ENCODE assay signal across 27 mouse cellular contexts in genomic region chr2:26633953-26634530, GRCm38 (mm10). TPM values are rescaled to one million over a fixed set of nuclear protein-coding genes. Genes with fewer than 3 reads are reported as not detected.
DNase-seq lines count a peak whose midpoint lies in the region; ATAC-seq and TF ChIP-seq lines count a peak whose summit lies in the region.
"Had no signal": no experiment of that assay in that cellular context is flagged by ENCODE, and none has a peak within 500 bp of the region (broad histone marks: within the 10 kb centered on the region; RNA-seq: fewer than 3 reads in every experiment).

No protein-coding gene starts in this region.

- no peak overlapping the region for H3K27ac ChIP-seq in liver, embryonic 13.5 days
- no peak overlapping the region for H3K27ac ChIP-seq in liver, embryonic 12.5 days
- no peak overlapping the region for H3K27ac ChIP-seq in MEL (ENCODE audit: control insufficient read depth, low read depth, low read length)
- H3K27ac ChIP-seq in midbrain, embryonic 14.5 days (replicated peaks; ENCODE audit: low read depth, low read length) = no peak overlapping the region
- no peak overlapping the region for H3K27ac ChIP-seq in cerebellum, adult 2 months (ENCODE audit: insufficient read depth, low read length)
- H3K27ac ChIP-seq: embryonic facial prominence, embryonic 12.5 days; limb, embryonic 15.5 days; neural tube, embryonic 12.5 days had no signal

- no peak for TF ChIP-seq EP300 in MEL (IDR thresholded peaks at IDR 0.05; ENCODE audit: low read depth in 1 of 2, low read length in 2 of 2)

- H3K27me3 ChIP-seq in liver, embryonic 13.5 days = peaks cover 10% of the 10 kb centered on the region
- peaks cover 12% of the 10 kb centered on the region for H3K27me3 ChIP-seq in liver, embryonic 12.5 days (replicated peaks)
- no peaks in the 10 kb centered on the region for H3K27me3 ChIP-seq in MEL (ENCODE audit: control insufficient read depth in 1 of 2, insufficient read depth in 2 of 2, low read length in 2 of 2)
- no peaks in the 10 kb centered on the region for H3K27me3 ChIP-seq in midbrain, embryonic 14.5 days (ENCODE audit: control insufficient read depth, insufficient read depth, low read length)
- H3K27me3 ChIP-seq in cerebellum, adult 2 months (ENCODE audit: control insufficient read depth, insufficient read depth, low read length) = no peaks in the 10 kb centered on the region
- H3K27me3 ChIP-seq: embryonic facial prominence, embryonic 12.5 days; heart, embryonic 12.5 days; limb, embryonic 15.5 days; neural tube, embryonic 12.5 days had no signal

- H3K9ac ChIP-seq in liver, embryonic 13.5 days = no peak overlapping the region
- H3K9ac ChIP-seq in liver, embryonic 12.5 days = no peak overlapping the region
- H3K9ac ChIP-seq in MEL (ENCODE audit: control insufficient read depth, low read depth, low read length, poor library complexity, severe bottlenecking) = no peak overlapping the region
- 0 out of 2 replicates have a peak overlapping the region, but pooled peaks have one; percentile 0 for H3K9ac ChIP-seq in midbrain, embryonic 14.5 days (replicated peaks; ENCODE audit: low read length)
- H3K9ac ChIP-seq: embryonic facial prominence, embryonic 12.5 days; heart, embryonic 12.5 days; limb, embryonic 15.5 days; neural tube, embryonic 12.5 days had no signal

- no peak for TF ChIP-seq CTCF in MEL (IDR thresholded peaks at IDR 0.05 in 2 of 3, conservative IDR thresholded peaks at IDR 0.05 in 1 of 3; ENCODE audit: control insufficient read depth in 1 of 3, insufficient read depth in 1 of 3, low read depth in 2 of 3, low read length in 3 of 3, poor library complexity in 1 of 3, severe bottlenecking in 1 of 3)
- TF ChIP-seq CTCF in cerebellum, adult 2 months (IDR thresholded peaks at IDR 0.05; ENCODE audit: borderline replicate concordance, insufficient read depth, low read depth, low read length) = no peak

- H3K9me3 ChIP-seq in liver, embryonic 13.5 days (replicated peaks) = no peaks in the 10 kb centered on the region
- no peaks in the 10 kb centered on the region for H3K9me3 ChIP-seq in liver, embryonic 12.5 days (replicated peaks)
- H3K9me3 ChIP-seq in MEL (replicated peaks; ENCODE audit: insufficient read depth, low read length) = no peaks in the 10 kb centered on the region
- H3K9me3 ChIP-seq in midbrain, embryonic 14.5 days (ENCODE audit: control insufficient read depth, low read length) = no peaks in the 10 kb centered on the region
- H3K9me3 ChIP-seq: embryonic facial prominence, embryonic 12.5 days; forebrain, embryonic 10.5 days; heart, embryonic 12.5 days; limb, embryonic 15.5 days; neural tube, embryonic 12.5 days had no signal

- H3K4me3 ChIP-seq in liver, embryonic 13.5 days (replicated peaks) = no peak overlapping the region
- H3K4me3 ChIP-seq in liver, embryonic 12.5 days = no peak overlapping the region
- H3K4me3 ChIP-seq in MEL (ENCODE audit: control insufficient read depth in 1 of 2, insufficient read depth in 1 of 2, low read depth in 2 of 2, low read length in 2 of 2) = no peak overlapping the region
- H3K4me3 ChIP-seq in midbrain, embryonic 14.5 days (replicated peaks; ENCODE audit: low read depth, low read length) = no peak overlapping the region
- H3K4me3 ChIP-seq in cerebellum, adult 2 months (replicated peaks; ENCODE audit: insufficient read depth, low read depth, low read length) = no peak overlapping the region
- H3K4me3 ChIP-seq: embryonic facial prominence, embryonic 12.5 days; forebrain, embryonic 10.5 days; heart, embryonic 12.5 days; limb, embryonic 15.5 days; neural tube, embryonic 12.5 days had no signal

- no peak for TF ChIP-seq RAD21 in MEL (IDR thresholded peaks at IDR 0.05; ENCODE audit: low read depth, low read length)

- no peak overlapping the region for H3K4me2 ChIP-seq in liver, embryonic 13.5 days
- no peak overlapping the region for H3K4me2 ChIP-seq in liver, embryonic 12.5 days
- H3K4me2 ChIP-seq in midbrain, embryonic 14.5 days (ENCODE audit: low read length) = no peak overlapping the region
- H3K4me2 ChIP-seq: embryonic facial prominence, embryonic 12.5 days; heart, embryonic 12.5 days; limb, embryonic 15.5 days; neural tube, embryonic 12.5 days had no signal

- DNase-seq in heart, adult 11 months = peak; percentile 90
- DNase-seq in heart, adult 9 months (ENCODE audit: low spot score in 2 of 2) = no peak
- no peak for DNase-seq in liver, embryonic 13.5 days
- DNase-seq in MEL (ENCODE audit: low read depth, low spot score) = peak; percentile 65
- DNase-seq in midbrain, embryonic 14.5 days = no peak
- no peak for DNase-seq in Muller cell, postnatal 12 days (ENCODE audit: inconsistent ontology term)
- DNase-seq in cerebellum, adult 2 months = no peak
- DNase-seq: B cell, adult 2 months; cerebellum, adult 11 months; cerebellum, postnatal 36 days; gastrocnemius, postnatal 14 days; right cerebral cortex, postnatal 25 days had no signal

- peak; percentile 8; the same call in 1 of the 2 replicates for ATAC-seq in liver, embryonic 13.5 days (ENCODE audit: low read depth)
- no peak for ATAC-seq in liver, embryonic 12.5 days
- ATAC-seq in midbrain, embryonic 14.5 days (ENCODE audit: low FRiP score, low TSS enrichment) = no peak
- ATAC-seq: hindbrain, embryonic 16.5 days had no signal

- H3K4me1 ChIP-seq in liver, embryonic 13.5 days (replicated peaks) = peaks cover 25% of the 10 kb centered on the region
- peaks cover 30% of the 10 kb centered on the region for H3K4me1 ChIP-seq in liver, embryonic 12.5 days
- peaks cover 0 to 11% of the 10 kb centered on the region in 2 experiments; a peak in 2 of 4 replicates for H3K4me1 ChIP-seq in MEL (ENCODE audit: control insufficient read depth in 1 of 2, insufficient read depth in 2 of 2, low read length in 2 of 2)
- peaks cover 47% of the 10 kb centered on the region for H3K4me1 ChIP-seq in midbrain, embryonic 14.5 days (ENCODE audit: control insufficient read depth, insufficient read depth, low read length)
- peaks cover 58% of the 10 kb centered on the region for H3K4me1 ChIP-seq in cerebellum, adult 2 months (ENCODE audit: control insufficient read depth, insufficient read depth, low read length)

- H3K79me2 ChIP-seq in MEL (ENCODE audit: control insufficient read depth, insufficient read depth, low read length, poor library complexity) = peaks cover 14% of the 10 kb centered on the region

- WGBS in liver, embryonic 13.5 days (ENCODE audit: insufficient replicate concordance) = 55% methylated on average over 4 of the region's 4 CpGs
- WGBS in liver, embryonic 12.5 days (ENCODE audit: insufficient replicate concordance) = 45% methylated on average over 4 of the region's 4 CpGs
- WGBS in midbrain, embryonic 14.5 days = 59% methylated on average over 4 of the region's 4 CpGs
- 61% methylated on average over 4 of the region's 4 CpGs for WGBS in cerebellum, adult 2 months

- peak in 1 of 2 experiments; percentile 16; a peak in 2 of 4 replicates for TF ChIP-seq POLR2A in MEL (IDR thresholded peaks at IDR 0.05; ENCODE audit: control insufficient read depth in 1 of 2, insufficient read depth in 1 of 2, low read depth in 1 of 2, low read length in 2 of 2, poor library complexity in 1 of 2)
- no peak for TF ChIP-seq POLR2A in cerebellum, adult 2 months (IDR thresholded peaks at IDR 0.05; ENCODE audit: borderline replicate concordance, insufficient read depth, low read length)

- peaks cover 50% of the 10 kb centered on the region for H3K36me3 ChIP-seq in liver, embryonic 13.5 days
- peaks cover 46% of the 10 kb centered on the region for H3K36me3 ChIP-seq in liver, embryonic 12.5 days
- H3K36me3 ChIP-seq in MEL (ENCODE audit: control insufficient read depth in 1 of 2, insufficient read depth in 2 of 2, low read length in 2 of 2) = peaks cover 14 to 17% of the 10 kb centered on the region in 2 experiments
- H3K36me3 ChIP-seq in midbrain, embryonic 14.5 days (ENCODE audit: control insufficient read depth, insufficient read depth, low read length) = peaks cover 54% of the 10 kb centered on the region

RNA-seq across cellular contexts. Expression of gene Fam69b, which starts 5.8 kb away (rescaled TPM):
- 2.1 and 2.3 TPM in 2 replicates for polyA plus RNA-seq in liver, embryonic 13.5 days (2015; fragmentation: Nextera tagmentation; extraction: Ambion mirVana)
- polyA plus RNA-seq in liver, embryonic 12.5 days (2016; fragmentation: Nextera tagmentation; extraction: Ambion mirVana) = 4.6 and 5.5 TPM in 2 replicates
- total RNA-seq in MEL (2012; rRNA removed) = 0.33 and 0.42 TPM in 2 replicates
- polyA plus RNA-seq in MEL (2012; ENCODE audit: insufficient read depth in 1 of 2, insufficient read length in 2 of 2, low read depth in 1 of 2, low replicate concordance in 2 of 2, missing spikeins in 1 of 2) = under 1 TPM in 1 of 2 experiments, not detected in 1; 0.67 TPM
- 123 and 160 TPM in 2 replicates for polyA plus RNA-seq in midbrain, embryonic 14.5 days (2014; fragmentation: Nextera tagmentation; extraction: Ambion mirVana)
- polyA plus RNA-seq in cerebellum, adult 2 months (2012; rRNA removed) = 147 and 155 TPM in 2 replicates

RNA-seq across cellular contexts. Expression of gene Agpat2, which starts 29.8 kb away (rescaled TPM):
- polyA plus RNA-seq in liver, embryonic 13.5 days (2015; fragmentation: Nextera tagmentation; extraction: Ambion mirVana) = 30.9 and 32.7 TPM in 2 replicates
- polyA plus RNA-seq in liver, embryonic 12.5 days (2016; fragmentation: Nextera tagmentation; extraction: Ambion mirVana) = 26.7 and 28.7 TPM in 2 replicates
- 21.0 and 22.3 TPM in 2 replicates for total RNA-seq in MEL (2012; rRNA removed)
- 10 to 100 TPM in 1 of 2 experiments, not detected in 1; 42.4 TPM for polyA plus RNA-seq in MEL (2012; ENCODE audit: insufficient read depth in 1 of 2, insufficient read length in 2 of 2, low read depth in 1 of 2, low replicate concordance in 2 of 2, missing spikeins in 1 of 2)
- polyA plus RNA-seq in midbrain, embryonic 14.5 days (2014; fragmentation: Nextera tagmentation; extraction: Ambion mirVana) = 1.8 and 3.8 TPM in 2 replicates
- 2.1 and 2.6 TPM in 2 replicates for polyA plus RNA-seq in cerebellum, adult 2 months (2012; rRNA removed)

RNA-seq across cellular contexts. Expression of gene Lcn4, which starts 37.0 kb away (rescaled TPM):
- not detected in 2 replicates for polyA plus RNA-seq in liver, embryonic 13.5 days (2015; fragmentation: Nextera tagmentation; extraction: Ambion mirVana)
- polyA plus RNA-seq in liver, embryonic 12.5 days (2016; fragmentation: Nextera tagmentation; extraction: Ambion mirVana) = not detected in 2 replicates
- total RNA-seq in MEL (2012; rRNA removed) = not detected in 2 replicates
- polyA plus RNA-seq in MEL (2012; ENCODE audit: insufficient read depth in 1 of 2, insufficient read length in 2 of 2, low read depth in 1 of 2, low replicate concordance in 2 of 2, missing spikeins in 1 of 2) = not detected
- polyA plus RNA-seq in midbrain, embryonic 14.5 days (2014; fragmentation: Nextera tagmentation; extraction: Ambion mirVana) = not detected in 2 replicates
- polyA plus RNA-seq in cerebellum, adult 2 months (2012; rRNA removed) = not detected in 2 replicates
- total RNA-seq: adrenal gland, adult 18-20 months; gastrocnemius, postnatal 14 days; heart, postnatal 25 days; layer of hippocampus, postnatal 14 days; left cerebral cortex, postnatal 10 days had no signal
- polyA plus RNA-seq: embryonic facial prominence, embryonic 12.5 days; forebrain, embryonic 10.5 days; frontal cortex, adult 2 months; heart, embryonic 12.5 days; hindbrain, embryonic 16.5 days; limb, embryonic 15.5 days; neural tube, embryonic 12.5 days; stomach, embryonic 16.5 days had no signal

RNA-seq across cellular contexts. Expression of gene Gm20532, which starts 47.6 kb away (rescaled TPM):
- not detected in 2 replicates for polyA plus RNA-seq in liver, embryonic 13.5 days (2015; fragmentation: Nextera tagmentation; extraction: Ambion mirVana)
- polyA plus RNA-seq in liver, embryonic 12.5 days (2016; fragmentation: Nextera tagmentation; extraction: Ambion mirVana) = not detected in 2 replicates
- 0.15 TPM in 1 of 2 replicates, not detected in the other for total RNA-seq in MEL (2012; rRNA removed)
- not detected for polyA plus RNA-seq in MEL (2012; ENCODE audit: insufficient read depth in 1 of 2, insufficient read length in 2 of 2, low read depth in 1 of 2, low replicate concordance in 2 of 2, missing spikeins in 1 of 2)
- not detected in 2 replicates for polyA plus RNA-seq in midbrain, embryonic 14.5 days (2014; fragmentation: Nextera tagmentation; extraction: Ambion mirVana)
- not detected in 2 replicates for polyA plus RNA-seq in cerebellum, adult 2 months (2012; rRNA removed)
- total RNA-seq: adrenal gland, adult 18-20 months; gastrocnemius, postnatal 14 days; heart, postnatal 25 days; layer of hippocampus, postnatal 14 days; left cerebral cortex, postnatal 10 days had no signal
- polyA plus RNA-seq: embryonic facial prominence, embryonic 12.5 days; forebrain, embryonic 10.5 days; frontal cortex, adult 2 months; hindbrain, embryonic 16.5 days; kidney, adult 2 months; large intestine, adult 2 months; limb, embryonic 15.5 days; neural tube, embryonic 12.5 days; stomach, embryonic 16.5 days had no signal

RNA-seq across cellular contexts. Expression of gene Egfl7, which starts 54.2 kb away (rescaled TPM):
- polyA plus RNA-seq in liver, embryonic 13.5 days (2015; fragmentation: Nextera tagmentation; extraction: Ambion mirVana) = 69.4 and 79.4 TPM in 2 replicates
- 106 and 120 TPM in 2 replicates for polyA plus RNA-seq in liver, embryonic 12.5 days (2016; fragmentation: Nextera tagmentation; extraction: Ambion mirVana)
- total RNA-seq in MEL (2012; rRNA removed) = 73.9 and 95.4 TPM in 2 replicates
- polyA plus RNA-seq in MEL (2012; ENCODE audit: insufficient read depth in 1 of 2, insufficient read length in 2 of 2, low read depth in 1 of 2, low replicate concordance in 2 of 2, missing spikeins in 1 of 2) = 100 to 1,000 TPM in 1 of 2 experiments, not detected in 1; 125 TPM
- 36.7 and 51.1 TPM in 2 replicates for polyA plus RNA-seq in midbrain, embryonic 14.5 days (2014; fragmentation: Nextera tagmentation; extraction: Ambion mirVana)
- 87.1 and 93.0 TPM in 2 replicates for polyA plus RNA-seq in cerebellum, adult 2 months (2012; rRNA removed)

Comparison
In these comparisons a context has a peak if more than half of its experiments do, and no peak if none do; other contexts are left out.
1. DNase-seq: peak in heart, adult 11 months (single experiment) and MEL (single experiment); none in heart, adult 9 months (0 of 2), liver, embryonic 13.5 days (single experiment), midbrain, embryonic 14.5 days (single experiment), Muller cell, postnatal 12 days (single experiment) and cerebellum, adult 2 months (0 of 2).
2. RNA of gene Fam69b, which starts 5.8 kb away (polyA plus RNA-seq): 147 to 155 TPM in cerebellum, adult 2 months and 123 to 160 TPM in midbrain, embryonic 14.5 days; 4.6 to 5.5 TPM in liver, embryonic 12.5 days, 2.1 to 2.3 TPM in liver, embryonic 13.5 days and 0.67 TPM in MEL; every median in the first group is over 10 times any median in the second.